Mouse (Mus musculus) heart, embryonic 10.5 days (tissue): ENCODE data around the gene Rho. TPM values are rescaled to one million over a fixed set of nuclear protein-coding genes. Genes with fewer than 3 reads are reported as not detected.

Source experiments
- DNase-seq: peaks from one replicate; pipeline ENCODE4 v3.0.0-alpha.2; 2017; ENCODE audit warnings: low spot score
- H3K27ac ChIP-seq: fragments of 300-500 bp; sonication (generic); 2 replicates; pipeline ENCODE4 v1.5.1; 2016; ENCODE audit warnings: mild to moderate bottlenecking
- H3K27me3 ChIP-seq: fragments of 300-500 bp; sonication (generic); 2 replicates; pipeline ENCODE4 v1.6.1; 2016; ENCODE audit warnings: mild to moderate bottlenecking; ENCODE audit not compliant: poor library complexity, insufficient read depth, severe bottlenecking
- H3K36me3 ChIP-seq: fragments of 300-500 bp; sonication (generic); 2 replicates; pipeline ENCODE4 v1.6.1; 2016; ENCODE audit warnings: mild to moderate bottlenecking, moderate library complexity
- H3K4me1 ChIP-seq: fragments of 300-500 bp; sonication (generic); 2 replicates; pipeline ENCODE4 v1.6.1; 2016; ENCODE audit warnings: mild to moderate bottlenecking
- H3K4me3 ChIP-seq: fragments of 300-500 bp; sonication (generic); 2 replicates; pipeline ENCODE4 v1.5.1; 2016; ENCODE audit warnings: mild to moderate bottlenecking, moderate library complexity
- H3K9me3 ChIP-seq: fragments of 300-500 bp; sonication (generic); 2 replicates; pipeline ENCODE4 v1.6.1; 2016; ENCODE audit warnings: mild to moderate bottlenecking, moderate library complexity
- WGBS: fragments of 180-500 bp; shearing (Covaris S2); methylation state at CpG from one replicate; pipeline ENCODE4 v1.1.7; 2016; 5-methylcytosine and 5-hydroxymethylcytosine counted together
- polyA plus RNA-seq: library from polyadenylated mRNA; unstranded; fragments of >200 nt; fragmentation: Nextera tagmentation; extraction: Ambion mirVana; gene quantifications from 2 replicates; pipeline ENCODE4 v1.2.1, GENCODE M21; 2016

Gene Rho
- polyA plus RNA-seq, 1 experiment from 2014 or later = not detected

DNA sequence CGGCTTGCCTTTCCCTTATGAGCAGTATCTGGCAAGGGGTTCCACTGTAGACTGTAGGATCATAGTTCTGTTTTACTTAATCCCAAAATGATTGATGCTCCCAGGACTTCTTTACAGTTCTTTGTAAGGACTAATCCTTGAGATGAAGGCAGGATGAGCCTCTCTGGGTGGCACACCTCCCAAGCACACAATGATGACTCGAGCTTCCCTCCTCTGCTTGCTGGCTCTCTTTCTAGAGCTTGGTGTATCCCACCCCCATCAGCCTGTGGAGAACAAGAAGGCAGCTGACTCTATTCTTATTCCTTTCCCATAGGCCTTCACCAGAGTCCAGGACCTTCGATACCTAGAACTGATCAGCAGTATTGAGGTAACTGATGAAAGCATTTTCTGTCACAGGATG lies 29.0 kb upstream of the Rho start:
- H3K4me3 ChIP-seq = no peak overlapping the region
- WGBS = 81% methylated on average over 3 of the region's 3 CpGs

DNA sequence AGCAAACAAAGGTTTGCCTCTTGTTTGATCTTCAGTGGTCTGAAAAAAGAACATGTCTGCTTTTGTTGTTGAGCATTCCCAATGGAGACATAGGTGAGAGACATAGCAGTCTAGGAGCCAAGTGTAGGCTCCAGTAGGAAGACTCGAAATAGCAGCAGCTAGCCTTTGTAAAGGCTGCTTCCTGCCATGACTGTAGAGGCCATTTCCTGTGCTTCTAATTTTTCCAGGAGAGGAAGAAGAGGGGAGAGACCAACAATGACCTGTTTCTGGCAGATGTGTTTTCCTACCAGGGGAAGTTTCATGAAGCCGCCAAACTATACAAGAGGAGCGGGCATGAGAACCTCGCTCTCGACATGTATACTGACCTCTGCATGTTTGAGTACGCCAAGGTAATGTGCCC lies 26.0 kb upstream of the Rho start:
- Histone ChIP-seq H3K4me3 (no peak overlapping the region), H3K4me1 (peaks cover 59% of the 10 kb centered on the region), H3K27ac (peak overlapping the region; percentile 56), H3K9me3 (no peaks in the 10 kb centered on the region), H3K27me3 (no peaks in the 10 kb centered on the region), H3K36me3 (peaks cover 11% of the 10 kb centered on the region; the same call in 1 of the 2 replicates)
- 67% methylated on average over 6 of the region's 6 CpGs for WGBS
- DNase-seq = no peak

More for the DNA sequence above, 29.0 kb upstream of the Rho start:
- Histone ChIP-seq H3K27me3 (no peaks in the 10 kb centered on the region), H3K9me3 (no peaks in the 10 kb centered on the region), H3K27ac (peak overlapping the region; percentile 14; the same call in 1 of the 2 replicates), H3K36me3 (peaks cover 18% of the 10 kb centered on the region; the same call in 1 of the 2 replicates), H3K4me1 (peaks cover 49% of the 10 kb centered on the region)
- no peak for DNase-seq

DNA sequence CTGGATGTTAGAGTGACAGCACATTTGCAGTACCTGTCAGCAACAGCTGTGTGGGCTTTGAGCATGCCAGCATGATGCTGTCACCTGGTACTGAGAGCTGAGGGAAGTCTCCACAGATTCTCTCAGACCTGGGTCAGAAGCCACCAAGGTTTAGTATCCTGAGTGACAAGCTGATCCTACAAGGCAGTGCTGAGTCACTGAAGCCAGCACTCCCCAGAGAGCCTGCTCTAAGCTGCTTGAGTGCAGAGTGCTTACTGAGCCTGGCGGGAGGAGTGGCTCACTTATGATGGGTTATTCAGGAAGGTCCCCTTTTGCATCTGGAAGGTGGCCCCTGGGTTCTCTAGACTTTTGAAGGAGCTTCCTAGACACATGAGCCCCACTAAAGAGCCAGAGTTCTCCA lies 25.1 kb upstream of the Rho start:
- Histone ChIP-seq H3K9me3 (no peaks in the 10 kb centered on the region), H3K27me3 (no peaks in the 10 kb centered on the region), H3K36me3 (peaks cover 11% of the 10 kb centered on the region; the same call in 1 of the 2 replicates), H3K4me3 (no peak overlapping the region), H3K4me1 (peaks cover 59% of the 10 kb centered on the region), H3K27ac (peak overlapping the region; percentile 31; the same call in 1 of the 2 replicates)
- DNase-seq = no peak
- WGBS = 68% methylated on average over 1 of the region's 1 CpGs

DNA sequence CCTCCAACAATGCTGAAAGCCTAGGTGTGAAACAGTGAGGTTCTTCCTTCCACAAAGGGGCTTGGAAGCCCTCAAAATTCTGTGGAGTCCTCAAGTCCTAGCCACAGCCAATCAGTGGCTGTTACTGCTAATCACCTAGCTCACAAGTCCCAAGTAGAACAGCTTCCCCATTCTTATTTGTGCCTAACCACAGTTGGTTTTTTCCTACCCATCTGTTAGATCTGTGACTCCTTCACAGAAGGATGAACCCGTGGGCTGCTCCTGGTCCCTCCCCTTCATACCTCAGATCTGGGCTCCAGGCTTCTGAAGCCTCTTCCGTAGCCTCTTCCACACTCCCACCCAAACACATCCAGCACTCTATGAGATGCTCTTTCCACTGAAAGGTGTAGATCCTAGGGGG lies 24.7 kb upstream of the Rho start:
- Histone ChIP-seq H3K9me3 (no peaks in the 10 kb centered on the region), H3K4me1 (peaks cover 59% of the 10 kb centered on the region), H3K27ac (peak overlapping the region; percentile 31; the same call in 1 of the 2 replicates), H3K27me3 (no peaks in the 10 kb centered on the region), H3K36me3 (peaks cover 11% of the 10 kb centered on the region; the same call in 1 of the 2 replicates), H3K4me3 (no peak overlapping the region)
- DNase-seq = no peak
- WGBS = 73% methylated on average over 2 of the region's 2 CpGs

DNA sequence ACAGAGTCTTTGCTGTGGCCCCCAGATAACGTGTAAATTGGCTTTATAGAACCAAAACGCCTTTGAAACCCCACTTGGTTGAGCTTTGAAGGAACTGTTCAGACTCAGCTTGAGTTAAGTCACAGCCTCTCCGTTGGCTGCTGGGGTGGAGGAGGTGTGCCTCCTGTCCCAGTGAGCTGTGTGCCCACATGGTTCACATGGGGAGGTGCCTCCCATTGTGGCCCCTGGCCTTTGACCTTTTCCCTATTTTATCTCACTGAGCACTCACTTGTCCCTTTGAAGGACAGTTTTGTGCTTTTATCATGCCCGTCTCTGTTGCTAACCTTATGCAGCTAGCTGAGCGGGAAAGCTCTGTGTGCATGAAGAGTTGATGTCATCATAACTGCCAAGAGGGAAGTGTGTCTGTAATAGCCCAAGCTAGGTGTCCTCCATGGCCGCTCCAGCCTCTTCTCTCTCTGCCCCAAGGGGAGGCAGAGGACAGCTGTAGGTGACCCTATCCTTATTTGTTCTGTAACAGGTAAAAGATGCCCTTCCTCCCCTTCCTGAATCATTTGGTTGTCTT lies 23.0 kb upstream of the Rho start:
- Histone ChIP-seq H3K4me1 (peaks cover 68% of the 10 kb centered on the region), H3K4me3 (no peak overlapping the region), H3K27ac (peak overlapping the region; percentile 75), H3K27me3 (no peaks in the 10 kb centered on the region), H3K9me3 (no peaks in the 10 kb centered on the region), H3K36me3 (peaks cover 11% of the 10 kb centered on the region; the same call in 1 of the 2 replicates)
- DNase-seq = no peak
- WGBS = 30% methylated on average over 6 of the region's 6 CpGs

DNA sequence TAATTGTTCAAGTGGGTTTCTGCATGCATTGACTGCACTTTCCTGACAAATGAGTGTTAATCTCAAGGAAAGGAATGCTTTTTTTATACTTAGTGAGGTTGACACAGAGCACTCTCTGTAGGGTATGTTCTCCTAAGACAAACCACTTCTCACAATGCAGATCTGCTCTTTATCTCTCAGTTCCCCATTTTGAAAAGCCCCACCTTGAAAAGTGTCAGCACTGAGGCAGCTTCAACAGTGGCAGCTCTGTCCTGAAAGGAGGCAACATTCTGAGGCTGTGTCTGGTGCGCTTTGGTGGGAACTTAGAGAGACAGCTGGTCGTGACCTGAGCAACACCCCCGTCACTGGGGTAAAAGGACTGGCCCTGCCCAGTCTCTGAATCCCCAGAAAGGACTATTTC lies 22.5 kb upstream of the Rho start:
- Histone ChIP-seq H3K36me3 (peaks cover 11% of the 10 kb centered on the region; the same call in 1 of the 2 replicates), H3K27ac (peak overlapping the region; percentile 75), H3K4me1 (peaks cover 73% of the 10 kb centered on the region), H3K9me3 (no peaks in the 10 kb centered on the region), H3K4me3 (no peak overlapping the region), H3K27me3 (no peaks in the 10 kb centered on the region)
- WGBS = 37% methylated on average over 3 of the region's 3 CpGs
- no peak for DNase-seq

DNA sequence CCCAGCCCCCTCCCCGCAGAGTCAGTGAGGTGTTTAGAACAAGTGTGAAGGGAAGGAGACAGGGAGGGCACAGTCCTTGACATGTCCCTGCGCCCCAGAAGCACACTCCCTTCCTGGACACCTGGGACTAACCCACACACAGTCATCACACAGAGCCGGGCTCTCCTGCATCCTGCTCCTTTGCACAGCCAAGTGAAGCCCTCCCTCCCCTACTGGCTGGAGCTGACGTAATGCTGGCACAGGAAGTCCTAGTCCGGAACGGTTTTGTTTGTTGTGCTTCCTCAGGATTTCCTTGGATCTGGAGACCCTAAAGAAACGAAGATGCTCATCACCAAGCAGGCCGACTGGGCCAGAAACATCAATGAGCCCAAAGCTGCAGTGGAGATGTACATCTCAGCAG lies 21.6 kb upstream of the Rho start:
- no peak for DNase-seq
- 54% methylated on average over 8 of the region's 8 CpGs for WGBS
- no peaks in the 10 kb centered on the region for H3K27me3 ChIP-seq
- no peak overlapping the region for H3K4me3 ChIP-seq
- no peaks in the 10 kb centered on the region for H3K9me3 ChIP-seq
- peaks cover 11% of the 10 kb centered on the region; the same call in 1 of the 2 replicates for H3K36me3 ChIP-seq
- peak overlapping the region; percentile 75 for H3K27ac ChIP-seq
- peaks cover 77% of the 10 kb centered on the region for H3K4me1 ChIP-seq

DNA sequence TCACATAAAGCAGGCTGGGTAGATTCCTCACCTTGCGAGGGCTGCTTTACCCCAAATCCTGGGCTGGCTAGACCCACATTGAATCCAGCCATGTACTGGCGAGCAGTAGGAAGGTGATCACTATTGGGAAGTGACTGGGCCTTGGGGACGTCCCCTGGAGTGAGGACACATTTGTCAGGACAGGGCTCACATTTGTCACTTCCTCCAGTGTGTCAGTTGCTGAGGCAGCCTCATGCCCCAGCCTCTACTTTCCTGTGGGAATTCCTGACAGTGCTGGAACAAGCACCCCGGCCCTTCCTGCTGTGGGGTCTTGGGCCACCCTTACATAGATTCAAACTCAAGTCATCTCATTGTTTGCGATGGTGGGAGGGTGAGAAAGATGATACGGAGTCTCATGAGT lies 19.8 kb upstream of the Rho start:
- no peak for DNase-seq
- Histone ChIP-seq H3K27ac (peak overlapping the region; percentile 75), H3K4me3 (no peak overlapping the region), H3K9me3 (no peaks in the 10 kb centered on the region), H3K4me1 (peaks cover 90% of the 10 kb centered on the region), H3K36me3 (peaks cover 6% of the 10 kb centered on the region; the same call in 1 of the 2 replicates), H3K27me3 (no peaks in the 10 kb centered on the region)
- 49% methylated on average over 6 of the region's 6 CpGs for WGBS

DNA sequence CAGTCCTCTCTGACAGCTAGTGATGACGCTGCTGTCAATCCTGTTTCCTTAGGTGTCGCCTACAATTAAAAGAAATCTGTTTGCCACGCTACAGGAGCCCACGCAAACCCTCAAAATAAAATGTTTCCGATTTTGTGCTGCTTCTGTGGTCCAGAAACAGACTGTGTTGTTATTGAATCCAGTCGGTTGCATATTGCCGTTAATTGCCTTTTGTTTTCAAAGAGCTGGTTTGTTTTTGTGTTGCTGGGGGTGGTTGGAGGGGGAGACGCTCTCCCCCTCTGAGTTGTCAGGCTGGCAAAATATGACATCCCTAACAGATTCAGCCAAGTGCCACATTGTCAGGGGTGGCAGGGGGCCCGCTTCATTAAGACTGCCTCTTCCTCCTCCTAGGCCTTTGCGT lies 18.1 kb upstream of the Rho start:
- 86% methylated on average over 10 of the region's 10 CpGs for WGBS
- H3K36me3 ChIP-seq = peaks cover 4% of the 10 kb centered on the region; the same call in 1 of the 2 replicates
- peak overlapping the region; percentile 87; the same call in 1 of the 2 replicates for H3K27ac ChIP-seq
- no peak for DNase-seq
- H3K27me3 ChIP-seq = no peaks in the 10 kb centered on the region
- H3K9me3 ChIP-seq = no peaks in the 10 kb centered on the region
- H3K4me1 ChIP-seq = peaks cover 88% of the 10 kb centered on the region
- no peak overlapping the region for H3K4me3 ChIP-seq

DNA sequence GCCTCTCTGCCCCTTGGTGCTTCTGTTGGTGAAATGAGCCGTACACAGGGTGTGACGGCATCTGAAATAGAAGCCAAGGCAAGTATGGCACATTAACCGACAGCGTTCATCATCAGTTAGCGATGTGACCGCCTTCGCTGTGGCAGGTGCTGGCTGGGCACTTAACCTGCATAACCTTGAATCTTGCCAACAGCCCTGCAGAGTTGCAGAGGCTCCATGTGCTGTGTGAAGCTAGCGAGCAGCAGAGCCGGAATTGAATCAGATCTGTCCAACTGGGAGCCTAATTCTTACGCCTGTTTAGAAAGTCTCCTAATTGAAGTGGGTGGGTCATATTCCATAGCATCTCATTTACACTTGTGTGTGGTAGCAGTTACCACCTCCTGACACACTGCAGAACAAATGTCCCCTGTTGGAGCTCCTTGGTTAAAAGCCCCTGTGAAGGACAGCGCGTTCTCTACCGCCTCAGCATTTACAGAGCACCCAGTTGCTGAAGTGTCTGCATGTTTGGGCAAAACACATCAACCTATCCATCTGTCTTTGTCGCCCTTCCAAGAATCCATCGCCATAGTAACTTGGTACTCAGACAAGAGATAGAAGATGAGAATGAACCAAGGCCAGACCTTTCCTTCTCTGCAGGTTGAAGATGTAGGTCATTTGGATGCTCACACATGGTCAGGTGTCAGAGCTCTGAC lies 16.9 kb upstream of the Rho start:
- no peaks in the 10 kb centered on the region for H3K27me3 ChIP-seq
- H3K27ac ChIP-seq = peak overlapping the region; percentile 87
- no peak for DNase-seq
- 84% methylated on average over 15 of the region's 15 CpGs for WGBS
- H3K4me3 ChIP-seq = no peak overlapping the region
- no peaks in the 10 kb centered on the region for H3K9me3 ChIP-seq
- H3K4me1 ChIP-seq = peaks cover 83% of the 10 kb centered on the region
- peaks cover 7% of the 10 kb centered on the region; the same call in 1 of the 2 replicates for H3K36me3 ChIP-seq

DNA sequence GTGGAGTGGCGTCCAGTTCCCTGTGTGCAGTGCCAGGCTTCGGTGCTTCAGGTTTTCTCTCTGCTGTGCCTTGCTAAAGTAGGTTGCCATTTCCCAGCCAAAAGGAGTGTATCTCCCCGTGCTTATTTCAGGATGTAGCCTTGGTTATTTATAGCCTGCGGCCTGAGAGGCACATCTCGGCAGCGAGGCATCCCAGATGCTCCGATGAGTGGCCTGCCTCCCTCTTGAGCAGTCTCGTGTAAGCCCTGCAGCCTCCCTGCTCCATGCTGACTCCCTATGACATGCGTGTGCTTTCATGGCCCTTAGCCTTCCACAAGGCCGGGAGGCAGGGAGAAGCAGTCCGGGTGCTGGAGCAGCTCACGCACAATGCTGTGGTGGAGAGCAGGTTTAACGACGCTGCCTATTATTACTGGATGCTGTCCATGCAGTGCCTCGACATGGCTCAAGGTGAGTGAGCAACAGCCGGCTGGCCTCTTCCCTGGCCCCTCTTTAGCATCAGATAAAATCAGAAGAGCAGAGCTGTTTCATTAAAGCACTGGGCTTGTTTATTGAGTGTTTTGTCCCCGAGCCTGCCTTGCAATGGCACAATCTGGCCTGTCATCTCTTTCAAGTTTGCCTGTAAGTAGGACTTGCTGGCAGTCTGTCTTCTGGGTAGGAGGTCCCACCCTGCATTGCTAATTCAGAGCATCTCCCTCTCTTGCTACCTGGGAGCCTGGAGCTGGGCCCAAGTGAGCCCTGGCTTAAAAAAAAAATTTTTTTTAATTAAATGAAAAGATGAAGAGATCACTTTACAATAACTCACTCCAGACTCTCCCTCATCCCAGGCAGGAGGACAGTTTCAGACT lies 15.7 kb upstream of the Rho start:
- H3K27me3 ChIP-seq = no peaks in the 10 kb centered on the region
- H3K4me1 ChIP-seq = peaks cover 83% of the 10 kb centered on the region
- H3K27ac ChIP-seq = peak overlapping the region; percentile 87

DNA sequence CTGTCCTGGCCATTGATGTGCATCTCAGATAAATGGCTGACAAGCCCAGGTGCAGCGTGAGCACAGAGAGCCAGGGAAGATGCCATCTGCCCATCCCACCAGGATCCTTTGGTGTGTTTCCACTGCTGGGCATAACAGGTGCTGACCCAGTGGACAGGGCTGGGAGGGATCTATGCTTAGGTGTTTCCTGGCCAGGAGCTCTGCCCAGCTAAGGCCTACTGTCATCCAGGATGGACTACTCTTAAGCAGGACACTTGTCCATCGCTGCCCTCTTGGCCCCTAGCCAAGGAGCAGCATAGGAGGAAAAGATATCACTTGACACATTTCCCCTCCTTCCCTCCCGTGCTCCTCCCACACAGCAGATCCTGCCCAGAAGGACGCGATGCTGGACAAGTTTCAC lies 14.9 kb upstream of the Rho start:
- Histone ChIP-seq H3K36me3 (peaks cover 12% of the 10 kb centered on the region; the same call in 1 of the 2 replicates), H3K4me1 (peaks cover 75% of the 10 kb centered on the region), H3K4me3 (no peak overlapping the region), H3K9me3 (no peaks in the 10 kb centered on the region), H3K27ac (peak overlapping the region; percentile 87), H3K27me3 (no peaks in the 10 kb centered on the region)
- WGBS = 51% methylated on average over 5 of the region's 5 CpGs
- DNase-seq = no peak

More for the DNA sequence above, 15.7 kb upstream of the Rho start:
- Histone ChIP-seq H3K36me3 (peaks cover 12% of the 10 kb centered on the region; the same call in 1 of the 2 replicates), H3K9me3 (no peaks in the 10 kb centered on the region), H3K4me3 (peak overlapping the region; percentile 31)
- 29% methylated on average over 17 of the region's 17 CpGs for WGBS
- no peak for DNase-seq
